ENCODE assay signal across 10 mouse cellular contexts in the genomic region with DNA sequence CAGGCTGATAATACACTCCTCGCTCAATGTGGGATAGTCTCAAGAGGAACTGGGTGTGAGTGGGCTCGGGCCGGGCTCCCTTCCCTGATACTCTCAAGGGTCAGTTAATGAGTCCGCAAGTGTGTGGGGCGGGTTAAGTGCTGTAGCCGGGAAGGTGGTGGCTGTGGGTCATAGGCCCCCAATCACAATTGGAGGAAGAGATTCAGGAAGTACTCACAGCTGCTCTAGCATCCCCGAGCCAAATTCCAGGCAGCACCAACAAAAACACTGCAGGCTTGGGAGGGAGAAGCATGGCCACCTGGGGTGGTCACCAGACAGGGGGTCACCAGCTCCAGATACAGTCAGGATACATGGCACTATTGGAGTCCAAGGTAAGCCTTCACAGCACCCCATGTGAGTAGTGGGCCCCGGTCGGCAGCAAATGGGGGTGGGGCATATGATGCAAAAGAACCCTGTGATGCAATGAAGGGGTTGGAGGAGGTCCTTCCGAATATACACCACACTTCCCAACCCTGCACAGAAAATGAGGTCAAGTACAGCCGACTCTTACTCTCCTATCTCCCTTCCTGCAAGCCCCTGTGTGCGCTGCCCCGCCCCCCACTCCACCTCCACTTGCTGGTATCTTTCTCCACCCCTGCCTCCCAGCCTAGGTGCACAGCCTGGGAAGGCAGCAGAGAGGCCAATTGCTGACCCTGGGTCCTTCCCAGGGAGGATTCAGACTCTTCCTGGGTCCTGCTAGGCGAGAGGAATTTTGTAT. TPM values are rescaled to one million over a fixed set of nuclear protein-coding genes. Genes with fewer than 3 reads are reported as not detected.
DNase-seq lines count a peak whose midpoint lies in the region; ATAC-seq and TF ChIP-seq lines count a peak whose summit lies in the region.
"Had no signal": no experiment of that assay in that cellular context is flagged by ENCODE, and none has a peak within 500 bp of the region (broad histone marks: within the 10 kb centered on the region; RNA-seq: fewer than 3 reads in every experiment).

A gene (plus strand): TSS at position 241 of the 757 bp plus-strand sequence.

- WGBS in liver, embryonic 12.5 days (ENCODE audit: insufficient replicate concordance), result 20% methylated on average over 13 of the region's 14 CpGs
- WGBS in stomach, postnatal 0 days, result 53% methylated on average over 14 of the region's 14 CpGs
- WGBS in neural tube, embryonic 15.5 days, result 72% methylated on average over 14 of the region's 14 CpGs

- peak; percentile 50 for ATAC-seq in liver, embryonic 12.5 days
- ATAC-seq in stomach, postnatal 0 days (ENCODE audit: low FRiP score, low TSS enrichment), result no peak
- no peak for ATAC-seq in neural tube, embryonic 15.5 days (ENCODE audit: low FRiP score)

- no peaks in the 10 kb centered on the region for H3K36me3 ChIP-seq in liver, embryonic 12.5 days
- H3K36me3 ChIP-seq in stomach, postnatal 0 days (ENCODE audit: control insufficient read depth, insufficient read depth, low read length), result no peaks in the 10 kb centered on the region
- no peaks in the 10 kb centered on the region for H3K36me3 ChIP-seq in neural tube, embryonic 15.5 days

- no peak for TF ChIP-seq EP300 in stomach, postnatal 0 days (optimal IDR thresholded peaks at IDR 0.05)

- no peak for TF ChIP-seq CTCF in layer of hippocampus, adult 2 months (conservative IDR thresholded peaks at IDR 0.05)
- TF ChIP-seq CTCF in stomach, postnatal 0 days (IDR thresholded peaks at IDR 0.05; ENCODE audit: low read depth), result no peak

- no peak for DNase-seq in layer of hippocampus, adult 2 months (ENCODE audit: low spot score in 2 of 2)
- no peak for DNase-seq in layer of hippocampus, adult 8-10 months (ENCODE audit: low spot score in 2 of 2)
- DNase-seq in heart, postnatal 4 days, result peak; percentile 73
- peak; percentile 30 for DNase-seq in stomach, postnatal 0 days (ENCODE audit: low spot score)
- no peak for DNase-seq in layer of hippocampus, adult 9-11 months
- DNase-seq in cerebellum, adult 9-10 months, result no peak
- DNase-seq: cerebellum, adult 2 months had no signal

- H3K4me3 ChIP-seq in layer of hippocampus, adult 2 months, result no peak within 1 kb of the TSS; the same call in 1 of the 2 replicates
- H3K4me3 ChIP-seq in liver, embryonic 12.5 days, result no peak within 1 kb of the TSS
- no peak within 1 kb of the TSS for H3K4me3 ChIP-seq in stomach, postnatal 0 days (ENCODE audit: low read depth, low read length)
- H3K4me3 ChIP-seq in neural tube, embryonic 15.5 days (replicated peaks), result no peak within 1 kb of the TSS

- H3K27me3 ChIP-seq in liver, embryonic 12.5 days (replicated peaks), result peaks cover 6% of the 10 kb centered on the region; the same call in 1 of the 2 replicates
- no peaks in the 10 kb centered on the region for H3K27me3 ChIP-seq in stomach, postnatal 0 days (ENCODE audit: control insufficient read depth, insufficient read depth, low read length)
- no peaks in the 10 kb centered on the region for H3K27me3 ChIP-seq in neural tube, embryonic 15.5 days (replicated peaks)

- peaks cover 62% of the 10 kb centered on the region for H3K4me1 ChIP-seq in liver, embryonic 12.5 days
- H3K4me1 ChIP-seq in stomach, postnatal 0 days (replicated peaks; ENCODE audit: control insufficient read depth, insufficient read depth), result peaks cover 20% of the 10 kb centered on the region
- H3K4me1 ChIP-seq in neural tube, embryonic 15.5 days, result no peaks in the 10 kb centered on the region

- peak within 1 kb of the TSS; percentile 45 for H3K4me2 ChIP-seq in liver, embryonic 12.5 days
- no peak within 1 kb of the TSS; the same call in 1 of the 2 replicates for H3K4me2 ChIP-seq in stomach, postnatal 0 days (replicated peaks; ENCODE audit: low read depth)
- no peak within 1 kb of the TSS for H3K4me2 ChIP-seq in neural tube, embryonic 15.5 days

- peak within 1 kb of the TSS; percentile 64 for H3K27ac ChIP-seq in layer of hippocampus, adult 2 months
- H3K27ac ChIP-seq in liver, embryonic 12.5 days, result peak within 1 kb of the TSS; percentile 50
- peak within 1 kb of the TSS; percentile 98 for H3K27ac ChIP-seq in stomach, postnatal 0 days (replicated peaks)
- no peak within 1 kb of the TSS for H3K27ac ChIP-seq in neural tube, embryonic 15.5 days (replicated peaks)

- H3K9ac ChIP-seq in liver, embryonic 12.5 days, result no peak within 1 kb of the TSS
- H3K9ac ChIP-seq in stomach, postnatal 0 days (ENCODE audit: low read length), result 0 out of 2 replicates have a peak within 1 kb of the TSS, but pooled peaks have one; percentile 35
- no peak within 1 kb of the TSS for H3K9ac ChIP-seq in neural tube, embryonic 15.5 days (replicated peaks)

- H3K9me3 ChIP-seq in liver, embryonic 12.5 days (replicated peaks), result no peaks in the 10 kb centered on the region
- H3K9me3 ChIP-seq in stomach, postnatal 0 days (ENCODE audit: control insufficient read depth, low read length), result no peaks in the 10 kb centered on the region
- H3K9me3 ChIP-seq in neural tube, embryonic 15.5 days (replicated peaks), result no peaks in the 10 kb centered on the region

RNA-seq across cellular contexts. Expression of the gene that starts here (rescaled TPM):
- under 1 TPM; 0.97 to 0.98 TPM for total RNA-seq in layer of hippocampus, adult 2 months (2021)
- 1 to 10 TPM in 2 of 4 experiments, under 1 TPM in 2; 0.50 to 1.2 (median 0.94) TPM for total RNA-seq in layer of hippocampus, adult 8-10 months (2022)
- 1 to 10 TPM; 2.0 to 2.3 TPM for total RNA-seq in heart, postnatal 4 days (2021)
- polyA plus RNA-seq in liver, embryonic 12.5 days (2016; fragmentation: Nextera tagmentation; extraction: Ambion mirVana), result 0.02 TPM in 2 replicates
- 0.27 and 0.30 TPM in 2 replicates for polyA plus RNA-seq in stomach, postnatal 0 days (2015; fragmentation: Nextera tagmentation; extraction: Ambion mirVana)
- 0.05 and 0.06 TPM in 2 replicates for polyA plus RNA-seq in neural tube, embryonic 15.5 days (2015; fragmentation: Nextera tagmentation; extraction: Ambion mirVana)
- total RNA-seq: CH12.LX had no signal

Comparison
In these comparisons a context has a peak if more than half of its experiments do, and no peak if none do; other contexts are left out.
1. Peak in ATAC-seq, H3K27ac ChIP-seq and H3K4me2 ChIP-seq in liver, embryonic 12.5 days; RNA of the gene not detected or under 1 TPM.
2. Peak in DNase-seq, H3K27ac ChIP-seq and H3K9ac ChIP-seq in stomach, postnatal 0 days; RNA of the gene not detected or under 1 TPM.